12 mouse cellular contexts compared by ENCODE assay signal in the genomic region with DNA sequence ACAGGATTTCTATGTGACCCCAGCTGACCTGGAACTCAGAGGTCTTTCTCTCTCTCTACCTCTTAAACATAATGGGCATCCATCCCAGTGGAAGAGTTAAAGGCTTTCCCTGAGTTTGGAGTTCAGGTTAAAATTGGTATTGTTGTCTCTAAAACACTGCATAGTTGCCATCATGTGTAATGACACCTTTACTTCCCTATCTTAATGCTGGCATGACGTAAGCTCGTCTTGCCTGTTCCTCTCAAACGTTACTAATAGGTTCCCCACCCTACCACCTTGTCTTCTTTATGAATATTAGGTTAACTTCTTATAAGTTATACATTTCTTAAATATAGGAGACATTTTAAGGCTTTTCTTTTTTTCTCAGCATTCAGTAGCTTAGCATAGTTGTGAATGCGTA.
"Had no signal": no experiment of that assay in that cellular context is flagged by ENCODE, and none has a peak within 500 bp of the region (broad histone marks: within the 10 kb centered on the region; RNA-seq: fewer than 3 reads in every experiment).

No protein-coding gene starts in this region.

- DNase-seq: retina, postnatal 1 day; right cerebral cortex, adult 18-20 months; right cerebral cortex, postnatal 14 days; right cerebral cortex, postnatal 25 days; right cerebral cortex, postnatal 4 days; spleen, adult 18-20 months; thymus, adult 18-20 months; thymus, adult 2 months; thymus, postnatal 14 days; thymus, postnatal 25 days; thymus, postnatal 36 days; thymus, postnatal 4 days had no signal
